Mouse (Mus musculus) Patski (cell line): ENCODE measurements around the gene C2cd2. TPM values are rescaled to one million over a fixed set of nuclear protein-coding genes. Genes with fewer than 3 reads are reported as not detected.
"Not testable (repeated sequence)": the region's sequence is repeated elsewhere in the genome, so short reads cannot be mapped to it uniquely, and the experiment has no call there.

Source experiments
- ATAC-seq: fragments of 100-300 bp; one replicate; pipeline ENCODE4 v1.8.0; 2021
- CTCF ChIA-PET: fragments of 350-600 bp; sonication (Branson Sonifier 250); formaldehyde crosslinking; loops from one replicate; lab custom pipeline; 2022; ENCODE audit warnings: inconsistent platforms; lab: Charles Lee
- POLR2A ChIA-PET: fragments of 350-600 bp; sonication (Branson Sonifier 250); formaldehyde crosslinking; loops from one replicate; lab custom pipeline; 2022; ENCODE audit warnings: antibody characterized with exemption, inconsistent platforms; lab: Charles Lee
- DNase-seq: peaks from one replicate; pipeline ENCODE4 v3.0.0-alpha.2; 2011; ENCODE audit warnings: low read depth, low spot score
- H3K27me3 ChIP-seq: fragments of 371-371 bp; one replicate; pipeline ENCODE4 v1.5.1; 2021
- CTCF ChIP-seq: fragments of 100-300 bp; IDR thresholded peaks from one replicate; pipeline ENCODE4 v1.5.1; 2021
- in situ Hi-C: fragments of 300-500 bp; cut with MboI; formaldehyde crosslinking; loops from 3 replicates; pipeline ENCODE4 v1.11.1; 2018; ENCODE audit warnings: low pct_unique_long_range_greater_than_20kb, mixed read lengths
- polyA plus RNA-seq: library from polyadenylated mRNA; unstranded; gene quantifications from one replicate; pipeline ENCODE4 v1.2.3, GENCODE M21; 2021

C2cd2 gene
- polyA plus RNA-seq = 13.8 TPM

DNA sequence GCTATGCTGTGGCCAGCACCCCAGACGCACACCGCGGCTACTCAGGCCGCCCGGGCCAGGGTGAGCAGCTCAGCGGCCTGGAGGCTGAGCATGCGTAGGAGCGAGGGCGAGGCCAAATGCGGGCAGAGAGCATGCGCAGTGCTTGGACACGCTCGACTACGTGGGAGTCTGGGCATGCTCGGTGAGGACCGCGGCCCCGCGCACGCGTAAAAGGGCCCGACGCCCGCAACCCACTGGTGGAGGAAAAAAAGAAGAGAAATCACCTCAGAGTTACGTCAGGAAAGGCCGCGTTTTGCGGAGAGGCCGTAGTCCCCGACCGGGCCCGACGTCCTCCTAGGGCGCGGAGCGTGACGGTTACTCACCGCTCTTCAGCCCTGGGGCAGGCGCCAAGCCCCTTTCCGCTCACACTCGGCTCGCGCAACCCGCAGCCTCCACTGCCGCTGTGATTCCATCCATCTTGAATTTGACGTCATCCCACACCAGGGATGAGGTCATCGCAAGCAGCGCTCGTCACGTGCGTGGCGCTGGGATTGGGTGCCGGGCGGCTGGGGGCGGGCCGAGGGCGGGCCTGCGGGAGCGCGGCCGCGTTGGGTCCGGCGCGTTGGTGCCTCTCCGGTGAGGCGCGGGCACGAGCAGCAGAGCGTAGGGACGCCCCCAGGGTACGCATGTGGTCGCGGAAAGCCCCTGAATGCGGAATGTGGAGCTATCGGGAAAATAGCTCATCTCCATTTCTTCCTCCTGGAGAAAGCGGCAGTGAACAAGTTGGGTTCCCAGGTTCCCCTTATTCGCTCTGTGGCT is at the start of gene C2cd2, which contains the start of gene Zbtb21:
Gene C2cd2, minus strand, starts transcription at position 448 of the 798 bp plus-strand sequence.
Gene Zbtb21, minus strand, starts transcription at position 472 of the 798 bp plus-strand sequence.
- no peaks in the 10 kb centered on the region for H3K27me3 ChIP-seq
- TF ChIP-seq CTCF = no peak
- ChIA-PET CTCF (interaction anchor here (0.9 kb wide), 1 partner anchor 31 kb away, joined by 3 read pairs; no protein-coding TSS in a partner anchor), POLR2A (interaction anchor here (0.9 kb wide), 1 partner anchor 41 kb away, joined by 4 read pairs; no protein-coding TSS in a partner anchor)
- ATAC-seq = peak; percentile 82
- DNase-seq = peak; percentile 80
- in situ Hi-C loops = no loop called here

DNA sequence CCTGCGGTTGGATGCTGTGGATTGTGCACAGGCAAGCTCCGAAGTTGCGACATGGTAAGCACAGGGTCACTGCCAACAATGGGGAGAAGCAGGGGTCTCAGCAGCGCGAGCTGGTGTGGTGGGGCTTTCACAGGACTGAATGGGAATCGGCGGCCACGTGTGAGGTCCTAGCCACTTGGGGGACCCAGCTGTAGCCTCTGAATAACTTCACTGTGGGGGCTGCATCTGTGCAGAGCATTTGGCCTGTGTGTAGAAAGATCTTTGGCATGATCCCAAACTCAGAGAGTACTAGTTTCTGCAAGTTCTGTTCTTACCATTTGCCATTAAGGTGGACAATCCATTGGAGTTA is 35.0 kb upstream of the C2cd2 start:
- CTCF ChIA-PET, ATAC-seq, DNase-seq, H3K27me3 ChIP-seq, in situ Hi-C loops, POLR2A ChIA-PET: not testable (repeated sequence)

DNA sequence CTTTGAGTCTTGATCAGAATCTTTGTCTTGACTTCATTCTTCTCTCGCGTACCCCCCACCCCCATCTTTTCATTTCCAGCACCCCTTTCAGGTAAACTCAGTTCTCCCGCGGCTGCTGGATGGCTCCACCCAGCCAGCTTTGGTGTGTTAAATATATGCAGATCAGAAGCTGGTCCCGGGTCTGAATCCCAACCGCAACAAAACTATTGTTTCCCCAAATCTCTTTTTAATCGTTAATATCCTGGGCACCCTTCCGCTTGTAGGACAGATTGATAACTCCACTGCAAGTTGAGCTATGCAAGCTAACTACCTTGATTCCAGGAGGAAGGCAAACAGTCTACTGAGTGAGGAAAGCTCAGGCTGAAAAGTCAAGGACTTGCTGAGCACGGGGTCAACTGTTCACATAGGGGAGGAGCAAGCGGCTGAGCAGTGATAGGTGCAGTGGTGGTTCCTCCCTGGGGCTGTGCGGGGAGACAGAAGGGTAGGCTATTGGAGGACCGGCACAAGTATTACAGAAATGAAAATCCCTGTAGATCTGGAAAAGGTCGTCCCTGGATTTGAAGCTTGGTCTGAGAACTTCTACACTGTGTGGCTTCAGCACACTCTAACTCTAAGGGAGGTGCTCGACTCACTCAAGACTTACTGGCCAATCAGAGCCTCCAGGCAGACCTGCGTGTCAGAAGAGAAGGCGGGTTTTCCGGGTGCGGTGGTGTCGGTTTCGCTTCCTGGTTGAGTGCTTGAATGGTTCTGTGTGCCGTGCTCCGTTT is 34.4 kb upstream of the C2cd2 start, which contains the start of gene B230307C23Rik:
Gene B230307C23Rik, plus strand, starts transcription at position 700 of the 767 bp plus-strand sequence.
- ChIA-PET POLR2A (interaction anchor here (0.6 kb wide), 1 partner anchor 74 kb away, joined by 4 read pairs; no protein-coding TSS in a partner anchor), CTCF (interaction anchor here (1.0 kb wide), 1 partner anchor 193 kb away, joined by 3 read pairs; no protein-coding TSS in a partner anchor)
- peak; percentile 51 for DNase-seq
- peak; percentile 98 for ATAC-seq
- in situ Hi-C loops = no loop called here
- TF ChIP-seq CTCF = no peak
- peaks cover 4% of the 10 kb centered on the region for H3K27me3 ChIP-seq

DNA sequence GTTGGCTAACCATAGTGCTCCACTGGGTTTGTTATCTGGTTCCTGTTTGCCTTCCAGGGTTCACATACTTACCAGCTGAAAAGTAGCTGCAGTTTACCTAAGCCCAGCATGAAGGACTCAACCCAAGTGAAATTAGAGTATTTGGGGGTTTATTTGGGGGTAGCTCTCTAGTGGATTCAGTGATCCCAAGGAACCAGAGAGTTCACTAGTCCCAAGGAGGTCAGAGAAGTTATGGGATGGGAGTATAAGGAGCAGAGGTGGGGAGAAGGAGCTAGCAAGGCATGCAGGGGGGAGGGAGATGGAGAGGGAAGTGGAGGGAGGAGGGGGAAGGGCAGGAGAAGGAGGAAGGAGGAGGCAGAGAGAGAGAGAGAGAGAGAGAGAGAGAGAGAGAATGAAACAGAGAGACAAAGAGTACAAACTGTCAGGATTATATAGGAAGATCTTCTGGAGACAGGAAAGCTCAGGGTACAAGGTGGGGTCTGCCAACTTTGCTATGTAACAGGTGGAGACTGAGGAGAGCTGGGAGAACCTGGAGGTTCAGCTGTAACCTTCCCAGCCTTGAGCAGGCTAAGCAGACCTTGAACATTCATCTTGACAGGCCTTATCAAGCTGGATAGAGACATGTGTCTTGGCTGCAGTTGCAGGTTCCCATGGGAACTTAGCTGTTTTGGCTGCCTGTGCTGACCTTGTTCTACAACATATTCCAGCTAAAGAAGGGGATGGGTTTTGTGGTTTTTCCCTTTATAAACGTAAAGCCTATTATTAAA is 33.6 kb upstream of the C2cd2 start:
- peaks cover 5% of the 10 kb centered on the region for H3K27me3 ChIP-seq
- DNase-seq (no peak), ATAC-seq (no peak)
- ChIA-PET CTCF (interaction anchor here (1.0 kb wide), 1 partner anchor 193 kb away, joined by 3 read pairs; no protein-coding TSS in a partner anchor), POLR2A (interaction anchor here (0.6 kb wide), 1 partner anchor 73 kb away, joined by 4 read pairs; no protein-coding TSS in a partner anchor)
- in situ Hi-C loops = no loop called here
- no peak for TF ChIP-seq CTCF

DNA sequence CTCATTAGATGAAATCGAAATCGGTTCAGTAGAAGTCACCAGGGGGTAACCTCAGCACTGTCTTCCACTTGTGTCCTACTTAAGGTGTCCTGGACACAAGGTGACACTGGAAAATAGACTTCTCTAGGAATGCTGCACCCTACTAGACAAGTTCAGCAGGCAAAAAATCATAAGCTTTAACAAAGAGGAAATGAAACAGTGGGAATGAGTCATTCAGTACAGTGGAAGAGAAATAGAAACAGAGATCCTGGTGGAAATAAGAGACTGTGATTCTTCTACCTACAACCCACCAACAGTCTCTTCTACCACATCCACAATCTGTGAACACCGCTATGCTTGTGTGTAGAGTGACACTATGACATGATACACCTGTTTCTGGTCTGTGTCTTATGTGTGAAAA is 30.1 kb upstream of the C2cd2 start:
- in situ Hi-C loops, ATAC-seq, POLR2A ChIA-PET: not testable (repeated sequence)

DNA sequence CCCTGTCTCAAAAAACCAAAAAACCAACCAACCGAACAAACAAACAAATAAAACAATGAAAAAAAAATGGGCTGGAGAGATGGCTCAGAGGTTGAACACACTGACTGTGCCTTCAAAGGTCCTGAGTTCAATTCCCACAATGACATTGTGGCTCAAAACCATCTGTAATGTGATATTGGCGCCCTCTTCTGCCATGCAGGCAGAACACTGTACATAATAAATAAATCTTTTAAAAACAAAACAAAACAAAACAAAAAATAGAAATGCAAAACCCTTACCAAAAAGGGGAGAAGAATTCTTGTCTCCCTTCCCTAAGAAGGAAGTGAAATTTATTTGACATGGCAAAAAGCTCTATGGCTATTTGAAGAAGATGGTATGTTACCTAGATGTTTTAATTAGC is 29.1 kb upstream of the C2cd2 start:
- no peak for DNase-seq
- H3K27me3 ChIP-seq = peaks cover 30% of the 10 kb centered on the region
- CTCF ChIA-PET = no interaction called here
- TF ChIP-seq CTCF = peak; percentile 50
- ATAC-seq = no peak
- POLR2A ChIA-PET = no interaction called here
- in situ Hi-C loops = no loop called here

More for the DNA sequence above, 30.1 kb upstream of the C2cd2 start:
- peaks cover 27% of the 10 kb centered on the region for H3K27me3 ChIP-seq
- DNase-seq, CTCF ChIA-PET: not testable (repeated sequence)

DNA sequence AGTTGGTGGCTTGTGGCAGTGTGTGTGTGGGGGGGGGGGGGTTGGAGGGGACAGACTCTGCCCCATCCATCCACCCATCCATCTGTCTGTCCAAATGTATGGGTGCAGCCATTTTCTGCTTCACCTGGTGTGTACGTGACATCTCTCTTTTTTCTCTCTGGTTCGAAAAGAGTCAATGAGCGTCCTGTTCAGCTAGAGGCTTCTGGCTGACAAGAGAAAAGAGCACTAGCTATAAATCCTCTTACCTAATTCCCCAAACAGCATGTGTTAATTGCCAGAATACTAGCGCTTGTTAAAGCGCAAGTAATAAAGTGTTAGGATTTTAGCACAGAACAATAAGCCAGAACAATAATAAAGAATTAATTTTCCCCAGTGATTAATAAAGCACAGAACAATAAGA is 22.2 kb upstream of the C2cd2 start:
- no peak for TF ChIP-seq CTCF
- no peak for ATAC-seq
- no peak for DNase-seq
- peaks cover 31% of the 10 kb centered on the region for H3K27me3 ChIP-seq
- CTCF ChIA-PET = no interaction called here
- in situ Hi-C loops = no loop called here
- POLR2A ChIA-PET = no interaction called here

DNA sequence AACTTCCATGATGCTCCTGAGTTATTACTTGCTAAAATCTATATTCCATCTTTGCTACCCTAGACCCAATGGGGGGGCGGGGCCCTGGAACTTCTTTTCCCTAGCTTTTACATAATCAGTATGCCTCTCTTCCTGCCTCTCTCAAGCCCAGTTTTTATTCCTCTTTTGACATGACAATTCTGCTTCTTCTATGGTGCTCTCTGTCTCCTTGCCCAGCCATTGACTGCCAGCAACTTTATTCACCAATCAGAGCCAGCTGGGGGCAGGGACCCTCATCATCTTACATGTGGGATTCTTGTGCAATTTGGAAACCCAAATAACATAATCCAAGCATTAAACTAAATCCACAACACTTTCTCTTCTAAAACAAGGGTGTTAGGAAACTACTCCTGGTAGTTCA is 19.0 kb upstream of the C2cd2 start:
- POLR2A ChIA-PET = no interaction called here
- CTCF ChIA-PET = no interaction called here
- TF ChIP-seq CTCF = no peak

DNA sequence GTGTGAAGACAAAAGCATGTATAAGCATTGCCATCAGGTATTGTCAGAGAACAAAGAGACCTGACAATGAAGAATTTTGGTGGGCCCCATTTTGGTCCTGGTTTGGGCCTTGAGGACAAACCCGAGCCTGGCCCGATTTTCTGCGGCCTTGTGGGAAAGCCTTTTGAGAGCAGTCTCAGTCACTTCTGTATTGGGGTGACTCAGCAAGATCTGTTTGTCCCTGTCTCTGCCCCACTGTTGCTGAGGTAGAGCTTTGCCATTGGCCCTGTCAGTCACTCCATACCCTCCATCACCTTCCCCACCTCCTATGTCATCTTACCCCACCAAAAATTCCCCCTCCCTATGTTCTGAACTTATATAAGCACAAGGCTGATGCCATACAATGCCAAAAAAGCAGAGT is 15.3 kb upstream of the C2cd2 start:
- TF ChIP-seq CTCF = no peak
- CTCF ChIA-PET = no interaction called here
- no peaks in the 10 kb centered on the region for H3K27me3 ChIP-seq
- in situ Hi-C loops = no loop called here
- POLR2A ChIA-PET = no interaction called here
- DNase-seq (no peak), ATAC-seq (no peak)

More for the DNA sequence above, 19.0 kb upstream of the C2cd2 start:
- peaks cover 11% of the 10 kb centered on the region for H3K27me3 ChIP-seq
- ATAC-seq (no peak), DNase-seq (no peak)
- in situ Hi-C loops = no loop called here

DNA sequence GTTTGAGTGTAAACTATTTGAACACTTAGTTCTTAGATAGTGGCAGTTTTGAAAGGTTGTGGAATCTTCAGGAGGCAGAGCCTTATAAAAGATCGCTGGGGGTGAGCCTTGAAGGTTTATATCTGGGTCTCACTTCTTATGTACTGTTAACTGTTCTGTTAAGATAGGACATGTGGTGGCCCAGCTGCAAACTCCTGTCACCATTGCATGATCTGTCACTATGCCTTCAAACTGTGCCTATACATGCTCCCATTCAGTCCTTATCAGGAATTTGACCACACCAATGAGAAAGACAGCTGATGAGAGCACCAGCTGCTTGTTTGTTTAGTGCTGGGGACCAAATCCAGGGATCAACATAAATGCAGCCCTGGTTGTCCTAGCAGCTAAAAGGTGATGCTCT is 14.9 kb upstream of the C2cd2 start:
- H3K27me3 ChIP-seq = no peaks in the 10 kb centered on the region
- TF ChIP-seq CTCF = no peak
- POLR2A ChIA-PET = no interaction called here
- in situ Hi-C loops = no loop called here
- DNase-seq (no peak), ATAC-seq (no peak)
- CTCF ChIA-PET = no interaction called here
